Mouse (Mus musculus): ENCODE results near the gene Rnh1.
A peak's percentile ranks its signal among the peaks of the same experiment; 100 is the strongest.

Rnh1 gene

DNA sequence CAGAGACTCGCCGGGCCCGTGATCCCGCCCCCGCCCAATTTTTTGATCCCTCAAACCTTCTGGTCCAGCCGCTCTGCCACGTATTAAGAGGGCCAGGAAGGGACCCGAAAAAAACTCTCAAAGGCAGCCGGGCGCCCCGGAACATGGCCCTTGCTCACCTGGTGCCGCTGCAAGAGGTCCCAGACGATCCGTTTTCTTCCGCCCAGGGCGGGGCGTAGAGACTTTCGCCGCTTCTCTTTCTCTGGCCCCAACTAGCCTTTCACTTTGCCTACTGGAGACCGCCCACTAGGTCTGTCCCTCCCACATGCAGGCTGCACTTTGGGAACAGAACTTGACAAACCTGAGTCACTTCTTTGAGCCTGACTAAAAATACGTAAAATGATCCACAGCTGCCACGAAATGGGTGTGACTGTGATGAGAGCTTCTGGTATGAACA lies 4.1 kb downstream of the Rnh1 start:
- DNase-seq (ENCODE audit: inconsistent age in 2 of 2, low spot score in 1 of 2) = peak; percentile 88 to 95

- DNase-seq (ENCODE audit: inconsistent age in 2 of 2, low spot score in 1 of 2) = peak; percentile 86 to 93
Observed at GRCm38 (mm10) chr7:141167901-141168517, 4.6 kb downstream of the Rnh1 start.

- DNase-seq (ENCODE audit: inconsistent age in 2 of 2, low spot score in 1 of 2) = peak; percentile 80 to 88
Observed at GRCm38 (mm10) chr7:141164850-141165249, 7.8 kb downstream of the Rnh1 start.

- no peak for DNase-seq (ENCODE audit: inconsistent age in 2 of 2, low spot score in 1 of 2)
Observed at GRCm38 (mm10) chr7:141164397-141164796, 8.3 kb downstream of the Rnh1 start.

DNA sequence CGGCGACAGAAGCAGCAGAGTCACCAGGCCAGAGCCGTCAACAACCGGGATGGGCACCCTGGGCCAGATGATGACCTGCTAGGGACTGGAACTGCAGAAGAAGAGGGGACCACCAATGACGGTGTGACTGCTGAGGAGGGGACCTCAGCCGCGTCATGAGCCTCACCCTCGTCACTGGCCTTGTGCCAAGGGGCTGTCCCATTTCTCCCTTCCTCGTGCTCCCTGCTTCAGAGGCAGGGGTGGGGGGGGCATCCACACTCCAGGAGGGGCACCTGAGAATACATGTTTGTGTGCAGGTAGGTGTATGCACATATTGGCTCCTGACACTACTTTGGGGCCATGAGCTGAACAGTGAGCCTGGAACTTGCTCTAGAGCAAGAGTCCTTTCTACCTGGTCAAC lies 17.3 kb downstream of the Rnh1 start:
- peak in 1 of 2 experiments; percentile 22 for DNase-seq (ENCODE audit: inconsistent age in 2 of 2, low spot score in 1 of 2)

- no peak for DNase-seq (ENCODE audit: inconsistent age in 2 of 2, low spot score in 1 of 2)
Observed at GRCm38 (mm10) chr7:141148639-141149038, 24.0 kb downstream of the Rnh1 start.

DNA sequence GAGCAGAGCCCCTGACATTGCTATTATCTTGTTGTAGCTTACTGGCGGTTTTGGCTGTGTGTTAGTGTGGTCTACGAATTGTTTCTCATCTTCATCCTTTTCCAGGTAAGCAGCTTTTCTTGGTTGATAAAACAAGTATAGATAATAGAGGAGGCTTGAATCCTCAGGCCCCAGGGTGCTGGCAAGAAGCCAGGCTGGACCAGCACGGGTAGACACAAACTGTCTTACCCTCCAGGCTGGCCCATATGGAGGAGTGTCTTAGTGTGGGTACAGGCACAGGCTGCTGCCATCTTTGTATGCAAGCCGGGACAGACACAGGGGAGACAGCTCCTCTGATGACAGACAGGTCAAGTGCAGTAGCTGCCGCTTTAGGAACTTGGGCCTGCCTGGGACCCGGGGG lies 25.6 kb downstream of the Rnh1 start:
- DNase-seq (ENCODE audit: inconsistent age in 2 of 2, low spot score in 1 of 2) = peak in 1 of 2 experiments; percentile 27

GRCm38 (mm10) chr7:141146043-141146595 lies 26.5 kb downstream of the Rnh1 start:
- no peak for DNase-seq (ENCODE audit: inconsistent age in 2 of 2, low spot score in 1 of 2)

DNA sequence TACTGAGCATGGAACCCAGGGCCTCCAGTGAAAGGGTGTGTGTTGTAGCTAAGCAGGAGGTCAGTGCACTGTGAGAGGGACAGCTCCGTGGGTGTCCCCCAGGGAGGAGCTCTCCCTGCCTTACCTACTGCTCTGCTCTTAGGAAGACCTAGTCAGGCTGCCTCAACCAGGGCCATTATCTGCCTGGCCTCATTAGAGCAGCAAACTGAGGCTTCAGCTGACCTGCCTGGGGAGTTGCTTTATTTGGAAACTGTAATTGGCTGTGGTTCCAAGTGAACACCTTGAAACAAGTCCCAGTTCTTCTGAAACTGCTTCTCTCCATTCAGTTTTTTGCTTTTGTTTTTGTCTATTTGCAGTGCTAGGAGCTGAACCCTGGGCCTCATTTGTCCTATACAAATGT lies 27.3 kb downstream of the Rnh1 start:
- DNase-seq (ENCODE audit: inconsistent age in 2 of 2, low spot score in 1 of 2) = peak in 1 of 2 experiments; percentile 24

DNA sequence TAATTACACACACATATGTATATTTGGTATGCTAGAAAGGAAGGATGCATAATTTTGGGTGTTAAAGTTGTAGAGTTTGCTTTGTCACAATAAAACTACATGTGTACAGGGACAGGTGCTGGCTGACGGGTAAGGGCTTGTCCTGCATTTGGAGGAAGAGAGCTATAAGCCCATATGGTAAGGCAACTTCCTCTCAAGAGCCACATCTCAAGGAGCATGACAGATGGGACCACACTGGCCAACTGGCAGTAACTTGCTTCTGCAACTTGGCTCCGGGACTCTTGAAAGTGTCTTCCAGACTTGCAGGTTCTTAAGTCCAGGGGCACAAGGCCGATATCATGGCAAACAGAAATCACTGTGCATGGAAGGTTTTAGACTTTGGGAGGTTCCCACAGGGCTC lies 28.0 kb downstream of the Rnh1 start:
- DNase-seq (ENCODE audit: inconsistent age in 2 of 2, low spot score in 1 of 2) = peak in 1 of 2 experiments; percentile 22

- DNase-seq (ENCODE audit: inconsistent age in 2 of 2, low spot score in 1 of 2) = peak; percentile 70 to 79
Observed at GRCm38 (mm10) chr7:141143861-141144260, 28.8 kb downstream of the Rnh1 start.

DNA sequence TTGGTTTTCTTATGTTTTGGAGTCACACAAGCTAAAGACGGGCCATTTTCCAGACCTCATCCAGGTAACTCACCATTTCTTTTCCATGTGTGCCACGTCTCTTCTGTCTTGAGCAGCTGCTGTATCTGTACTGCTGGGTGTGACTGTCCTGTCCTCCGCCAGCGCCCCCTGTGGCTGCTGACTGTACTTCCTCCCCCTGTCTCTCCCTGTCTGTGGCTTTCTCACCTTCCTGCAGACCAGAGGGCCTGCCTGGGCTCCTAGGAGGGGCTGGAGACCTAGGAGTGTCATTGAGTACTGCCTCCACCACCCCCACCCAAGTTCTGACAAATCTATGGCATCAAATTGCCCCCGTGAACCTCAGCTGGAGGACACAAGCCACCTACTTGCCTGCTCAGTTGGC lies 29.5 kb downstream of the Rnh1 start:
- peak; percentile 53 to 73 for DNase-seq (ENCODE audit: inconsistent age in 2 of 2, low spot score in 1 of 2)

GRCm38 (mm10) chr7:141141326-141141725 lies 31.3 kb downstream of the Rnh1 start:
- DNase-seq (ENCODE audit: inconsistent age in 2 of 2, low spot score in 1 of 2) = no peak

- DNase-seq (ENCODE audit: inconsistent age in 2 of 2, low spot score in 1 of 2) = no peak
Observed at GRCm38 (mm10) chr7:141131904-141132755, 40.5 kb downstream of the Rnh1 start.

- peak; percentile 92 to 96 for DNase-seq (ENCODE audit: inconsistent age in 2 of 2, low spot score in 1 of 2)
Observed at GRCm38 (mm10) chr7:141131024-141131820, 41.4 kb downstream of the Rnh1 start.

DNA sequence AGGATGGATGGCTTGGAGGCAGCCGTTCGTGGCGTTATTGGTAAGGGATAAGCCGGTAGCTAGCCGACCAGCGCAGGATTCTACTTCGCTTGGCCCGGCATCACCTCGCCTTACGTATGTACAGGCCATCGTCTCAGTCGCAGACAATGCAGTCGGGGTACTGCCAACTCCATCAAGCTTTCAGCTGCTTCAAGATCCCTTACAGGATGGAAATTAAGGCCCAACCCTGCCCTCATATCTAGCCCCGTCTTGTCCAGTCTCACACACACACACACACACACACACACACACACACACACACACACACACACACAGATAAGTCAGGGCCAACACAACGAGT lies 49.2 kb downstream of the Rnh1 start:
- no peak for DNase-seq (ENCODE audit: inconsistent age in 2 of 2, low spot score in 1 of 2)

DNA sequence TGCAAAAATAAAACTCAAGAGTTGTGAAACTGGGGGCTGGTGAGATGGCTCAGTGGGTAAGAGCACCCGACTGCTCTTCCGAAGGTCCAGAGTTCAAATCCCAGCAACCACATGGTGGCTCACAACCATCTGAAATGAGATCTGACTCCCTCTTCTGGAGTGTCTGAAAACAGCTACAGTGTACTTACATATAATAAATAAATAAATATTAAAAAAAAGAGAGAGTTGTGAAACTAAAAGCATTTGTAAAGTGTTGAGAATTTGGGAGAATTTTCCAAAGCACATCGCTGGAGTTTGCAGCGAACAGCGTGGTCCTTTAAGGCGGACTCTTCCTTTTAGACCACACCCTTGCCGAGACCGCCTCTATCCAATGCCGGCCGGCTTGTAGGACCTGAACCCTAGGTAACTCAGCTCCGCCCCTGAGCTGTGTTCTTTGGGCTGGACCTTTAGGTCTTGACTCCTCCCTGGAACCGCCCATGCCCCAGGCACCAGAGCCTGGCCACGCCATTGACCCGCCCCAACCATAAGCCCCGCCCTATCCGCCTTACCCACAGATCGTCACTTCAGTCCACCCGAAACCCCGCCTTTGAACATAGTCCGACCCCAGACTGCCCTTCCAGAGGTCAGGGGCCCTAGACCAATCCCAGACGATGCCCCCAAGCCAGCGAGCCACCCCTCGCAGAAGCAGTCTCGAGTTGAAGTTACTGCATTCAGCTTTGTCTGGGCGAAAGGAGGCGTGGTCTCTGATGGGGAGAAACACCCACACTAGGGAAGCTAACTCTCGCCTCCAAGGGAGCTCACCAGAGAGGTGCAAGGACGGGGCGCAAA lies 49.8 kb downstream of the Rnh1 start:
- peak; percentile 97 to 99 for DNase-seq (ENCODE audit: inconsistent age in 2 of 2, low spot score in 1 of 2)

- DNase-seq (ENCODE audit: inconsistent age in 2 of 2, low spot score in 1 of 2) = peak; percentile 64 to 75
Observed at GRCm38 (mm10) chr7:141122245-141122644, 50.4 kb downstream of the Rnh1 start, which contains the start of gene Ptdss2. Ptdss2 (plus strand) TSS chr7:141122382.

DNA sequence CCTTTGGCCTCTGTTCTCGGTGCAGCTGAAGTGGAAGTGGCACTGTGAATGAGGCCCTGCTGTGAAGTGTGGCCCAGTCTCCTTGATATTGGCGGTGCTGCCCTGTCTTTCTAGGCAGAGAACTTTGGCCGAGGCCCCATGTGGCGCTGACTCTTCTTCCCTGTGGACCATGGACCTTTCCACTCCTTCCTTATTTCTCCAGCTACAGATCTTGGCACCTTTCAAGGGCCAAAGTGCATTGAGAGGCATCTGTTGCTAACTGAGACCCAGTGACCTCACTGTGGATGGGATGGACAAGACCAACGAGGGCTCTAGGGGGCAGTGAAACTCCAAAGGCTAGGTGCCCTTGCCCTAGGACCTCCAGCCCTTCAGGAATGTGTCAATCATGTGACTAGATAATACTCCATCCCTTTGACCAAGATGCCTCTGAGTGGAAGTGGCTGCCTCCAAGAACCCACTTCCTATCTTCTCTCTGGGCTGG lies 51.6 kb downstream of the Rnh1 start:
- DNase-seq (ENCODE audit: inconsistent age in 2 of 2, low spot score in 1 of 2) = peak in 1 of 2 experiments; percentile 49

GRCm38 (mm10) chr7:141120605-141121004 lies 52.1 kb downstream of the Rnh1 start:
- no peak for DNase-seq (ENCODE audit: inconsistent age in 2 of 2, low spot score in 1 of 2)

All from adrenal gland, adult (tissue).